Mouse (Mus musculus) left cerebral cortex, adult 18-20 months (tissue): ENCODE results near the gene Dlgap1. TPM values are rescaled to one million over a fixed set of nuclear protein-coding genes. Genes with fewer than 3 reads are reported as not detected.
A peak's percentile ranks its signal among the peaks of the same experiment; 100 is the strongest.

Experiments used
- DNase-seq, 2 experiments: peaks; one replicate each; pipeline ENCODE4 v3.0.0; 2021 to 2022; ENCODE audit warnings: low spot score in 2 of 2, mixed read lengths in 1 of 2
- total RNA-seq, 2 experiments: library from RNA; stranded (reverse); gene quantifications; 2 replicates each; pipeline ENCODE4 v1.2.3; 2021

The Dlgap1 gene
- total RNA-seq, 2 experiments from 2014 or later: 457 to 464 TPM

DNA sequence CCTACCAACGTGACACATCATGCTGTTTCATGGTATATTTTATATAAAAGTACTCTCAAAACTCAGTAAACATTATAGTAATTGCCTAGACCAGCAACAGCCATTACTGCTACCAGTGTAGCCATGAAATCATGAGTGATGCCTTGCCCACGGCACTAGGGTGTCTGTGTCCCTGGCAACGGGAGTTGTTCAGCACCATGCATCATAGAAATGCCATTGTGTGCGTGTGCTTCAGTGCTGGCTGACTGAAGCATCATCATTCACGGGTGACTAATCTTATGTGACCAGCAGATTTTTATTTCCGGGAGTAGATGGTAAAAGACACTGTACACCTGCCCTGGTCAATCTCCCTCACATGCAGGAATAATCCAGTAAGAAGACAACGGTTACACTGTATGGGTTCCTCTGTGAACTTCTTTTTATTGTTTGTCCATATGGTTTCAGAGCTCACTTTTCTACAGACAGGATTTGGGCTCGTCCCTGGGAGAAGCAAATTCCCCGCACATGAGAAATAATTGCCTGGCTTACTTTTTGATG lies 203.7 kb downstream of the Dlgap1 start:
- no peak for DNase-seq

GRCm38 (mm10) chr17:70173916-70174315 lies 205.0 kb downstream of the Dlgap1 start:
- no peak for DNase-seq

DNA sequence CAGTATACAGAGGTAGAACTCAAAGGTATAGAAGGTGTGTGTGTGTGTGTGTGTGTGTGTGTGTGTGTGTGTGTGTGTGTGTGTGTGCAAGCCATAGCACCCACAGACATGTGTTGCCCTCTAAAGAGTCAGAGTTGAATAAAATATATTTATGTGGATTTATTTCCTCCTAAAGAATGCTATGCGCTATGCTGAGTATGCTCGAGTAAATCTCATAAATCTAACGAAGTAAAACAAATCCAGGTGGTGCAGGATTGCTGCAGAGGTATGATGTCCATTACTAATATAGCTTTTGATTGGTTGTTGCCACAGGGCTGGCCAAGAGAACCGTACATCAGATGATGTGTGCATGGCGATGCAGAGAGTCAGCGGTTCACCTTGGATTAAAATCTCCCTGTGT lies 222.4 kb downstream of the Dlgap1 start:
- no peak for DNase-seq

DNA sequence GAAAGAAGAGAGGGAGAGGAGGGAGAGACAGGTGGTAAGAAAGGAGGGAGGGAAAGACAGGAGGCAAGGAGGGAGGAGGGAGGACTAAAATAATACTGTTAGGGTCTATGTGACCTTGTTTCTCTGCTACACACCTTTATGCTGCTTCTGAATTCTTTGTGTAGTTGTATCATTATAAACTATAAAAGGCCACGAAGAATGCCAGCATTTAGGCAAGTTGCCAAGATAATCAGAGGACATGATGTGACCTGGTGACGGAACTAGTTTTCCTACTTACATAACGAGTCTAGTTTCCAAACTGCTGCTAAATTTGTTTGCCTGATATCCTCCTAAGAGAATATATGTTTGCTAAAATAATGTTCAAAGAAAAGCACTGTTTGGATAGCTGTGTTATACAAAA lies 254.0 kb downstream of the Dlgap1 start:
- no peak for DNase-seq

DNA sequence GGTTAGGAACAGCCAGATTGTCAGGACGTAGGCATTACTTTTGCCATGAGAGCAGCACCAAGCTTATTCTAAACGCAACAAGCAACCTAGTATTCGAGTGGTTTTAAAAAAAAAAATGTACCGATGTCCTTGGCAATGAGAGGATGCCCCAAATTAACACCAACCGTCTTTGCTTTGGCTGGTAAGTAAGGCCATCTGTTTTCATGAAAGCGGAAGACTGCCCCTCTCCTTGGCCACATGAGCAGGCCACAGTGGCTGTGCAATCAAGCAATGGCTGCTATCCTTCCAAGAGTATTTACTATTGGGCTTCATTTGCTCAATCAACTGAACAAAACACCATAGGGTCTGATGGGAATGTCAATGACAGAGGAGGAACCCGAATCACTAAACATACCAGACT lies 278.5 kb downstream of the Dlgap1 start:
- DNase-seq: no peak

DNA sequence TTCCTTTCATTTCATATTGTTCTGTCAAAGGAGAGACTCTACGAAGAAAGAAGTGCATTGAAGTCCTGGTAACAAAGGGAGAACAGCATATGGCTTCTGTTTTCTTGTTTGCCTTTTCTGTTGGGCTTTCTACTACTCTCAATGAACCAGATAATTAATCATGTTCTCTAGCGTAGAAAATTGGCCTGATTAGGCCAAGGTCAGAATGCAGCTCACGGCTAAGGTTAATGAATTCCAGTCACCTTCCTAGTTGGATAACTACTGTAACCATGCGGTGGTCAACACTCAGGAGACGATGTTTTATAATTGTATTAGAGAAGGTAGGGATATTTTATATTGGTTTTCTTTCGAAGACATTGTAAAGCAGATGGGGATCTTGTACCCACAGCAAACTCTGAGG lies 279.4 kb downstream of the Dlgap1 start:
- no peak for DNase-seq

DNA sequence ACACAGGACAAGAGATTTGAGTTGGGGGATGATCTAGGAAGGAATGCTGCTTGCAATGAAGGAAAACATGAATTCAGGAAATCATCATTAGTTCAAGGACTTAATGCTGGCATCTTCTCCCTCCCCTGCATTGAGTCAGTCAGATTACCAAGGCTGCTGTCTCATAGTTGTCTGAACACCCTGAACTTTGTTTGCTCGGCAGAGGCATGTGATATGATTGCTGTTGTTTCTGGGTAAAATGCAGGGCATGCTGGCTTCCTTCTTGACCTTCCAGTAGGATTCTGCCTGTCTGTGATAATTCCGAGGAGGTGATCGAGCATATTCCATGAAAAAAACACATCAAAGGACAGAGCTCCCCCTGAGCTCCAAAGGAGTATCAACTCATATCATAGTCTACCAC lies 283.6 kb downstream of the Dlgap1 start:
- no peak for DNase-seq

DNA sequence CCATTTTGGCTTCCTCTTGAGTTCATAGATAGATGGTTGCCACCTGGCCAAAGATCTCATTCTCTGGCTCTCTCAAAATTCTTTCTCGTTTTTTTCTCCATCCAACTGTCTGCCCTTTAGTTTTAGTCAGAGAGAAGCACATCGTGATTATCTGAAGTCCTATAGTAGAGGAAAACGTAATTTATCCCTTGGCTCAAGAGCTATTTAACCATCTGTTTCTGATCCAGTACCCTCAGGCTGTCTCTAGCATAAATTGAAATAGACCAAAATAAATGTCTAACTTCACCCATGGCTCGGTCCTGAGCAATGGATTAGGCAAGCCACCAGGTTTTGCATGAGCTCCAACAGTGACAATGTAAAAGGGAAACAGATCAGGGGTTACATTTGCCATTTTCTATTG lies 287.5 kb downstream of the Dlgap1 start:
- DNase-seq: no peak

- no peak for DNase-seq
These were observed 294.3 kb downstream of the Dlgap1 start for GRCm38 (mm10) chr17:70263156-70263555.

DNA sequence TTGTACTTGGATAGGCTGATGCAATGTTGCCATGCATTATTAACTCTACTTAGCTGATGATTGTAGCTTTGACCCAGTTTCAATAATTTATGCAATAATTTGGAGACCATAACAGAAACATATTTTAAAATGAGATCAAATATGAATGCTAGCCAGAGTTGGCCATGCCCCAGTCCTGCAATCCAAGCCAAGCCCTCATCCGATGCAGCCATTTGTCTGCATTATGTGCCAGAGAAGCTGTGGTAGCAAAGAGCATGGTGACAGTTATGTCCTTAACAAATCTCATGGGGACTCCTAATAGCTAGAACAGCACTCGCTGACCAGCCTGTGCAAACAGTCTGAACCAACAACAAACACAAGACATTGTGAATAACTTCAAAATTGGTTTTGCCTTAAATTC lies 303.3 kb downstream of the Dlgap1 start:
- DNase-seq: no peak

- DNase-seq: no peak
These were observed 318.8 kb downstream of the Dlgap1 start for GRCm38 (mm10) chr17:70287708-70288107.

GRCm38 (mm10) chr17:70294106-70294505 lies 325.2 kb downstream of the Dlgap1 start:
- peak in 1 of 2 experiments; percentile 15 for DNase-seq

GRCm38 (mm10) chr17:70301941-70302478 lies 333.1 kb downstream of the Dlgap1 start:
- peak in 1 of 2 experiments; percentile 23 for DNase-seq

DNA sequence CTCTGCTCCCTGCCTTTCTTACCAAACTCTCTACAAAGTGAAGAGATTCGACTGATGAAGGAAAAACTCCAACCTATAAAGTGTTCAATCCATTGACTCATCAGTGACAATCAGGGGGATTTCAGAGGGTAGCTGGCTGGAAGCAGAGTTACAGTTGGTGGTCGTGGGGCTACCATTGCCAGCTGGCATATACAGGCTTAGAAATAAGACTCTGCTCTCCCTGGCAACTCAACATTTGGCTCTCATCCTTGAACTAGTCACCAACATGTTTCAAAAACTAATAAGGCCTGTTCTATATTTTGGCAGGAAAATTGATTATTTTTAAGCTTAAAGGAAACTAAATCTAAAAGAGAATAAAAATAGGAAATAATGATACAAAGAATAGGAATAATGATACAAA lies 333.8 kb downstream of the Dlgap1 start:
- DNase-seq: no peak

GRCm38 (mm10) chr17:70305021-70305420 lies 336.1 kb downstream of the Dlgap1 start:
- DNase-seq: no peak

- no peak for DNase-seq
These were observed 338.7 kb downstream of the Dlgap1 start for GRCm38 (mm10) chr17:70307418-70308176.

- peak; percentile 19 to 50 for DNase-seq
These were observed 339.7 kb downstream of the Dlgap1 start for GRCm38 (mm10) chr17:70308364-70309231.

DNA sequence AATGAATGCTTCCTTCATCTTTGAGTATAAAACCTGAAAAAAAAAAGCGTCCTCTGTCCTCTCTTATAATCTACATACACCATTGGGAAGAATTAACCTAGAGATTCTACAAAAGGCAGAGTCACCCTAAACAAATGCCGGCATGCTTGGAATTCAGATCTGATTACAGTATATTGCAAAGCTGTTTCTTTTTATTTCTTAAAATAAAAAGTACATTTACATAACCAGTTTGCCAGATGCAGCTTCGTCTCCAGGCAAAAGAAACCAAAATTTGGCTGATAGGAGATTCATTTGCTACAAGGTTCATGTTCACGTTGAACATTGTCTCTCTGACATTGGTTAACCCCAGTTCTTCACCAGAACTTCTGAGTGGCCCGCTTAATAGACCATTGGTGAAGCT lies 347.5 kb downstream of the Dlgap1 start:
- DNase-seq: no peak

- DNase-seq: no peak
These were observed 348.9 kb downstream of the Dlgap1 start for GRCm38 (mm10) chr17:70317779-70318178.

DNA sequence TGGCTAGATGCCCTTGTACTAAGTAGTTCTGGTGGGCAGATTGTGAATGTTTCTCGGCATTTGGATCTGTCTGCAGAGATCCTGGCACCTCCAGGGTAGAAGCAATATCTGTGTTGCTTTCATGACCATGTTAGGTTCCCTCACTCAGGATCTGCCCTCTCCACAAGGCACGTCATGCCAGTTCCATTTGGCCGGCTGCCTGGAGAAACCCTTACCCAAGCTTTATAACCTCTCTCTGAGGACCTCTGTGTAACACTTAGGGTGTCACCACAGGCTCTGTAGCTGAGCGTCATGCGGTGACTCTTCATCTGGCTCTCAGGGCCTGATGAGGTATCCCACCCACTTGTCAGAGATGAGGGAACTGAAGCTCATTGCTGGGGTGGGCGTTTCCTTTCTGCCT lies 353.1 kb downstream of the Dlgap1 start:
- no peak for DNase-seq

DNA sequence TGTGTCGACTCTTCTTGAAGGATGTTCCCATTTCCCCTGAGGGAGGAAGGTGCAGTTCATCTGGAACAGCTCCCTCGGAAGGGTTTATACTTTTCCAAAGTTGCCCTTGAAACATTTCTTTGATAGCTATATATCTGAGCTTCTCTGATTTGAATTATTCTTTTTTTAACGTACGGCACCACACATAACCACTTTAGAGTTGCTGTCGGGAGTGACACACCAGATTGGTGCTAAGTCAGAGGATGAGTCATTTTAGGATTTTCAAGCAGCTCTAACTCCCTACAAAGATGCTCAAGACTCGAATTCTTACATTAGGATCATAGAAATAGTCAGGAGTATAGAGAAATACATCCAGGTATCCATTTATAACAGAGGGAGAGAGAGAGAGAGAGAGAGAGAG lies 364.6 kb downstream of the Dlgap1 start:
- DNase-seq: no peak

- no peak for DNase-seq
These were observed 365.3 kb downstream of the Dlgap1 start for GRCm38 (mm10) chr17:70334171-70334570.
